In the genomic region with DNA sequence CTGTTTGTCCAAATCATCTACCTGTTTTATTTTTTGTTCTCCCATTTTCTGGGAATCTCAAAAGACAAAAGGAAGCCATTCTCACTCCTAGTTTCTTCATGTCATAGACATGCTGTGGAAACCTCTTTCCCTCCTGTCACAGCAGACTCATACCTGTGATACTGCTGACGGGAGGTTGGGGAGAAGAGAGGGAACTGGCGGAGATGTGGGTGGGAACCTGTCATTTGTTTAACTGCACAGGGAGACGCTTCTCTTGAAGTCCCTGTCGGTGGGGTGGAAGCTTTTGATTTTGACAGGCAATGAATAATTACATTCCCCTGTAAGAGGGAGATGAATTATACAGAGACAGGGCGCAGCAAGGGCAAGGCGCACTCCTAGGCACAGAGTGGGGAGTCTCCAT, we compare ENCODE assay signal across 22 mouse cellular contexts. TPM values are rescaled to one million over a fixed set of nuclear protein-coding genes. Genes with fewer than 3 reads are reported as not detected.
DNase-seq lines count a peak whose midpoint lies in the region; ATAC-seq and TF ChIP-seq lines count a peak whose summit lies in the region.
"Had no signal": no experiment of that assay in that cellular context is flagged by ENCODE, and none has a peak within 500 bp of the region (broad histone marks: within the 10 kb centered on the region; RNA-seq: fewer than 3 reads in every experiment).

No protein-coding gene starts in this region.

- H3K4me1 ChIP-seq in forebrain, embryonic 14.5 days (ENCODE audit: control insufficient read depth, insufficient read depth, low read length): no peaks in the 10 kb centered on the region
- no peaks in the 10 kb centered on the region for H3K4me1 ChIP-seq in forebrain, embryonic 11.5 days (replicated peaks; ENCODE audit: control insufficient read depth, insufficient read depth, low read length)
- no peaks in the 10 kb centered on the region for H3K4me1 ChIP-seq in heart, embryonic 12.5 days (replicated peaks)
- H3K4me1 ChIP-seq in forebrain, postnatal 0 days (ENCODE audit: insufficient read depth): no peaks in the 10 kb centered on the region
- H3K4me1 ChIP-seq: embryonic facial prominence, embryonic 13.5 days; embryonic facial prominence, embryonic 15.5 days had no signal

- TF ChIP-seq POLR2A in brain, embryonic 14.5 days (IDR thresholded peaks at IDR 0.05; ENCODE audit: borderline replicate concordance, extremely low read depth, insufficient read depth, insufficient read length, poor library complexity, severe bottlenecking): no peak

- H3K4me3 ChIP-seq in forebrain, embryonic 14.5 days (ENCODE audit: low read depth, low read length): no peak overlapping the region
- H3K4me3 ChIP-seq in forebrain, embryonic 11.5 days (ENCODE audit: low read depth, low read length): no peak overlapping the region
- H3K4me3 ChIP-seq in heart, embryonic 12.5 days: no peak overlapping the region
- H3K4me3 ChIP-seq in forebrain, postnatal 0 days (ENCODE audit: low read depth, low read length): no peak overlapping the region
- H3K4me3 ChIP-seq: embryonic facial prominence, embryonic 13.5 days; embryonic facial prominence, embryonic 15.5 days; erythroblast, embryonic 14.5 days; gastrocnemius, adult 2 months had no signal

- DNase-seq in forebrain, embryonic 14.5 days (ENCODE audit: low spot score): peak; percentile 7
- no peak for DNase-seq in forebrain, embryonic 11.5 days (ENCODE audit: low spot score)
- peak; percentile 70 for DNase-seq in heart, adult 11 months
- DNase-seq in brain, embryonic 14.5 days (ENCODE audit: low read depth): peak; percentile 30
- DNase-seq in forebrain, postnatal 0 days: no peak
- DNase-seq in ovary, postnatal 36 days (ENCODE audit: low spot score): no peak
- DNase-seq in cerebellum, adult 9-10 months: no peak
- DNase-seq: adrenal gland, adult 2 months; adrenal gland, postnatal 10 days; adrenal gland, postnatal 36 days; cerebellum, adult 11-12 months; cerebellum, adult 2 months; cerebellum, adult 9-11 months; cerebellum, postnatal 14 days; cerebellum, postnatal 36 days; embryo, embryonic 11 days; gastrocnemius, adult 2 months had no signal

- H3K27ac ChIP-seq in forebrain, embryonic 14.5 days (ENCODE audit: low read depth, low read length): no peak overlapping the region
- H3K27ac ChIP-seq in forebrain, embryonic 11.5 days (ENCODE audit: low read depth, low read length): no peak overlapping the region
- H3K27ac ChIP-seq in heart, embryonic 12.5 days (ENCODE audit: poor library complexity, severe bottlenecking): no peak overlapping the region
- H3K27ac ChIP-seq in forebrain, postnatal 0 days (ENCODE audit: low read depth, low read length): no peak overlapping the region
- H3K27ac ChIP-seq: embryonic facial prominence, embryonic 13.5 days; embryonic facial prominence, embryonic 15.5 days; gastrocnemius, adult 2 months had no signal

- 84% methylated on average over 6 of the region's 6 CpGs for WGBS in forebrain, embryonic 14.5 days
- WGBS in forebrain, embryonic 11.5 days: 93% methylated on average over 6 of the region's 6 CpGs
- WGBS in heart, embryonic 12.5 days: 87% methylated on average over 6 of the region's 6 CpGs
- 85% methylated on average over 6 of the region's 6 CpGs for WGBS in forebrain, postnatal 0 days

- no peak for ATAC-seq in forebrain, embryonic 14.5 days
- no peak for ATAC-seq in forebrain, embryonic 11.5 days (replicated peaks; ENCODE audit: low FRiP score)
- no peak for ATAC-seq in heart, embryonic 12.5 days (ENCODE audit: insufficient number of reproducible peaks, low FRiP score)
- peak; percentile 95 for ATAC-seq in forebrain, postnatal 0 days

- H3K9me3 ChIP-seq in forebrain, embryonic 14.5 days (replicated peaks; ENCODE audit: control insufficient read depth, low read length): no peaks in the 10 kb centered on the region
- H3K9me3 ChIP-seq in forebrain, embryonic 11.5 days (ENCODE audit: control insufficient read depth, low read length): no peaks in the 10 kb centered on the region
- no peaks in the 10 kb centered on the region for H3K9me3 ChIP-seq in heart, embryonic 12.5 days (replicated peaks)
- no peaks in the 10 kb centered on the region for H3K9me3 ChIP-seq in forebrain, postnatal 0 days (ENCODE audit: low read length)
- H3K9me3 ChIP-seq: embryonic facial prominence, embryonic 13.5 days; embryonic facial prominence, embryonic 15.5 days had no signal

- H3K4me2 ChIP-seq in forebrain, embryonic 14.5 days (ENCODE audit: low read length): no peak overlapping the region
- H3K4me2 ChIP-seq in forebrain, embryonic 11.5 days (ENCODE audit: low read depth, low read length, severe bottlenecking): no peak overlapping the region
- H3K4me2 ChIP-seq in heart, embryonic 12.5 days: no peak overlapping the region
- no peak overlapping the region for H3K4me2 ChIP-seq in forebrain, postnatal 0 days (ENCODE audit: low read depth)
- H3K4me2 ChIP-seq: embryonic facial prominence, embryonic 13.5 days; embryonic facial prominence, embryonic 15.5 days had no signal

- TF ChIP-seq CTCF in brain, embryonic 14.5 days (IDR thresholded peaks at IDR 0.05; ENCODE audit: borderline replicate concordance, extremely low read depth, insufficient read depth, insufficient read length): no peak
- TF ChIP-seq CTCF in forebrain, postnatal 0 days (IDR thresholded peaks at IDR 0.05; ENCODE audit: low read depth): no peak

- H3K27me3 ChIP-seq in forebrain, embryonic 14.5 days (replicated peaks; ENCODE audit: control insufficient read depth, insufficient read depth, low read length): no peaks in the 10 kb centered on the region
- no peaks in the 10 kb centered on the region for H3K27me3 ChIP-seq in forebrain, embryonic 11.5 days (ENCODE audit: control insufficient read depth, insufficient read depth, low read length)
- no peaks in the 10 kb centered on the region for H3K27me3 ChIP-seq in heart, embryonic 12.5 days (replicated peaks)
- no peaks in the 10 kb centered on the region for H3K27me3 ChIP-seq in forebrain, postnatal 0 days (ENCODE audit: insufficient read depth, low read length)
- H3K27me3 ChIP-seq: embryonic facial prominence, embryonic 13.5 days; embryonic facial prominence, embryonic 15.5 days had no signal

- H3K36me3 ChIP-seq in forebrain, embryonic 14.5 days (ENCODE audit: control insufficient read depth, insufficient read depth, low read length): peaks cover 36% of the 10 kb centered on the region
- no peaks in the 10 kb centered on the region; the same call in 1 of the 2 replicates for H3K36me3 ChIP-seq in forebrain, embryonic 11.5 days (ENCODE audit: control insufficient read depth, insufficient read depth, low read length)
- peaks cover 73% of the 10 kb centered on the region for H3K36me3 ChIP-seq in heart, embryonic 12.5 days
- H3K36me3 ChIP-seq in forebrain, postnatal 0 days (ENCODE audit: insufficient read depth): peaks cover 53% of the 10 kb centered on the region

- no peak overlapping the region for H3K9ac ChIP-seq in forebrain, embryonic 14.5 days (ENCODE audit: low read length)
- no peak overlapping the region for H3K9ac ChIP-seq in forebrain, embryonic 11.5 days (ENCODE audit: low read length)
- no peak overlapping the region for H3K9ac ChIP-seq in heart, embryonic 12.5 days
- H3K9ac ChIP-seq in forebrain, postnatal 0 days: no peak overlapping the region
- H3K9ac ChIP-seq: embryonic facial prominence, embryonic 13.5 days; embryonic facial prominence, embryonic 15.5 days had no signal

RNA-seq across cellular contexts. Expression of a gene that starts 12.2 kb away (rescaled TPM):
- 1.1 and 1.2 TPM in 2 replicates for polyA plus RNA-seq in forebrain, embryonic 14.5 days (2014; fragmentation: Nextera tagmentation; extraction: Ambion mirVana)
- polyA plus RNA-seq in forebrain, embryonic 11.5 days (2014; fragmentation: Nextera tagmentation; extraction: Ambion mirVana): 1.5 and 1.6 TPM in 2 replicates
- 1.4 and 1.7 TPM in 2 replicates for polyA plus RNA-seq in heart, embryonic 12.5 days (2016; fragmentation: Nextera tagmentation; extraction: Ambion mirVana)
- polyA plus RNA-seq in brain, embryonic 14.5 days (2012; rRNA removed): 1.3 TPM in 2 replicates
- total RNA-seq in forebrain, postnatal 0 days (2014; rRNA removed): 1.5 and 2.3 TPM in 2 replicates
- 1.7 and 1.8 TPM in 2 replicates for polyA plus RNA-seq in forebrain, postnatal 0 days (2015; fragmentation: Nextera tagmentation; extraction: Ambion mirVana)
- total RNA-seq: common myeloid progenitor, adult 5-6 weeks had no signal
- polyA plus RNA-seq: erythroblast, embryonic 14.5 days had no signal

RNA-seq across cellular contexts. Expression of a gene that starts 24.0 kb away (rescaled TPM):
- polyA plus RNA-seq in forebrain, embryonic 14.5 days (2014; fragmentation: Nextera tagmentation; extraction: Ambion mirVana): 4.9 and 6.4 TPM in 2 replicates
- 5.0 and 5.4 TPM in 2 replicates for polyA plus RNA-seq in forebrain, embryonic 11.5 days (2014; fragmentation: Nextera tagmentation; extraction: Ambion mirVana)
- 7.8 and 8.4 TPM in 2 replicates for polyA plus RNA-seq in heart, embryonic 12.5 days (2016; fragmentation: Nextera tagmentation; extraction: Ambion mirVana)
- polyA plus RNA-seq in brain, embryonic 14.5 days (2012; rRNA removed): 5.9 and 12.5 TPM in 2 replicates
- 16.3 and 23.4 TPM in 2 replicates for total RNA-seq in forebrain, postnatal 0 days (2014; rRNA removed)
- 6.7 and 8.1 TPM in 2 replicates for polyA plus RNA-seq in forebrain, postnatal 0 days (2015; fragmentation: Nextera tagmentation; extraction: Ambion mirVana)

RNA-seq across cellular contexts. Expression of a gene that starts 30.5 kb away (rescaled TPM):
- 106 and 123 TPM in 2 replicates for polyA plus RNA-seq in forebrain, embryonic 14.5 days (2014; fragmentation: Nextera tagmentation; extraction: Ambion mirVana)
- 63.1 TPM in 2 replicates for polyA plus RNA-seq in forebrain, embryonic 11.5 days (2014; fragmentation: Nextera tagmentation; extraction: Ambion mirVana)
- polyA plus RNA-seq in heart, embryonic 12.5 days (2016; fragmentation: Nextera tagmentation; extraction: Ambion mirVana): 63.0 and 63.4 TPM in 2 replicates
- polyA plus RNA-seq in brain, embryonic 14.5 days (2012; rRNA removed): 74.3 and 84.2 TPM in 2 replicates
- total RNA-seq in forebrain, postnatal 0 days (2014; rRNA removed): 131 and 146 TPM in 2 replicates
- 134 and 152 TPM in 2 replicates for polyA plus RNA-seq in forebrain, postnatal 0 days (2015; fragmentation: Nextera tagmentation; extraction: Ambion mirVana)

RNA-seq across cellular contexts. Expression of a gene that starts 42.3 kb away (rescaled TPM):
- polyA plus RNA-seq in forebrain, embryonic 14.5 days (2014; fragmentation: Nextera tagmentation; extraction: Ambion mirVana): 15.6 and 18.1 TPM in 2 replicates
- 30.3 and 37.6 TPM in 2 replicates for polyA plus RNA-seq in forebrain, embryonic 11.5 days (2014; fragmentation: Nextera tagmentation; extraction: Ambion mirVana)
- 26.6 and 27.7 TPM in 2 replicates for polyA plus RNA-seq in heart, embryonic 12.5 days (2016; fragmentation: Nextera tagmentation; extraction: Ambion mirVana)
- polyA plus RNA-seq in brain, embryonic 14.5 days (2012; rRNA removed): 25.9 and 36.3 TPM in 2 replicates
- 68.9 and 78.2 TPM in 2 replicates for total RNA-seq in forebrain, postnatal 0 days (2014; rRNA removed)
- 27.3 and 41.6 TPM in 2 replicates for polyA plus RNA-seq in forebrain, postnatal 0 days (2015; fragmentation: Nextera tagmentation; extraction: Ambion mirVana)

Comparison
In these comparisons a context has a peak if more than half of its experiments do, and no peak if none do; other contexts are left out.
1. DNase-seq: peak in forebrain, embryonic 14.5 days (single experiment), heart, adult 11 months (single experiment) and brain, embryonic 14.5 days (single experiment); none in forebrain, embryonic 11.5 days (single experiment), forebrain, postnatal 0 days (single experiment), ovary, postnatal 36 days (single experiment) and cerebellum, adult 9-10 months (single experiment).